Mouse (Mus musculus) kidney, postnatal 10 days (tissue): ENCODE data around the gene Fndc3b.
"Not testable (repeated sequence)": the region's sequence is repeated elsewhere in the genome, so short reads cannot be mapped to it uniquely, and the experiment has no call there.

Experiments used
- DNase-seq: peaks from one replicate; pipeline ENCODE4 v3.0.0; 2021; ENCODE audit warnings: mixed read lengths

Fndc3b gene

GRCm38 (mm10) chr3:27491821-27492220 is 219.3 kb downstream of the Fndc3b start:
- DNase-seq, result peak; percentile 78

DNA sequence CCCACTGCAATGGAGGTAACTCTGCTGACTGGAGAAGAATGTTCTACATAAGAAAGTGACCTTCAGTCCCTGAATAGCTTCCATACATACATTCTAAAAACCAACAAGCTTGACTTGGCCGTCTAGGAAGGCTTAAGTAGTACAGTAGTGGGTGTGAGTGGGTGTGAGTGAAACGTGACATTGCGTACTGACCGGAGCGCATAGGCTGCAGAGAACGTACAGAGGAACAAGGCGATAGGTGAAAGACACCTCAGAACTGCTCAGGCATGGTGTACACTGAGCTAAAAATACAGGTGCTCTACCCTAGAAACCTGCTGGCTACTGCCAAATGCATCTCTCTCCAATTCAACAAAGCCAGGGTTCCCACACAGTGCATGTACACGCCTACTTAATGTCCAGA is 219.7 kb downstream of the Fndc3b start:
- no peak for DNase-seq

GRCm38 (mm10) chr3:27490891-27491290 is 220.2 kb downstream of the Fndc3b start:
- DNase-seq, result no peak

- no peak for DNase-seq
These were observed 221.6 kb downstream of the Fndc3b start for GRCm38 (mm10) chr3:27489550-27489949.

GRCm38 (mm10) chr3:27485141-27485540 is 226.0 kb downstream of the Fndc3b start:
- DNase-seq, result no peak

GRCm38 (mm10) chr3:27484698-27485097 is 226.4 kb downstream of the Fndc3b start:
- peak; percentile 45 for DNase-seq

- DNase-seq, result no peak
These were observed 227.3 kb downstream of the Fndc3b start for GRCm38 (mm10) chr3:27483762-27484161.

- DNase-seq, result no peak
These were observed 227.8 kb downstream of the Fndc3b start for GRCm38 (mm10) chr3:27483321-27483720.

- DNase-seq, result no peak
These were observed 229.4 kb downstream of the Fndc3b start for GRCm38 (mm10) chr3:27481738-27482137.

DNA sequence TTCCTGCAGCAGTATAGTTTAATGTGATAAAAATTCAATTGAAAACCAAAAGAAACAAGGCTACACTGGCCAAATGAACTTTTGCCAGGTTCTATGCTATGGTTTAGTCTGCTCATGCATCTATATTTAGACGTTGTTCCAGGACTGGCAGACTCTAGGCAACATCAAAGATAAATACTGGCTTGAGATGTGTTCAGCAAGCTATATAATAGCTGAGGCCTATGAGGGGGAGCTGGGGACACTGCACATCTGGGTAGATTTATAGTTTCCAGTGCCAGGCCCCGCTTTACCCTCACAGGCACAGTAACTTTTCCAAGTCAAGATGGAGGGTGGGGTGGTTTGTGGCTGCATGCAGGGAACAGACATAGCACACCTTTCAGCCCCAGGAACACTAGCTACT is 231.7 kb downstream of the Fndc3b start:
- DNase-seq, result no peak

GRCm38 (mm10) chr3:27478563-27479156 is 232.4 kb downstream of the Fndc3b start:
- DNase-seq, result no peak

DNA sequence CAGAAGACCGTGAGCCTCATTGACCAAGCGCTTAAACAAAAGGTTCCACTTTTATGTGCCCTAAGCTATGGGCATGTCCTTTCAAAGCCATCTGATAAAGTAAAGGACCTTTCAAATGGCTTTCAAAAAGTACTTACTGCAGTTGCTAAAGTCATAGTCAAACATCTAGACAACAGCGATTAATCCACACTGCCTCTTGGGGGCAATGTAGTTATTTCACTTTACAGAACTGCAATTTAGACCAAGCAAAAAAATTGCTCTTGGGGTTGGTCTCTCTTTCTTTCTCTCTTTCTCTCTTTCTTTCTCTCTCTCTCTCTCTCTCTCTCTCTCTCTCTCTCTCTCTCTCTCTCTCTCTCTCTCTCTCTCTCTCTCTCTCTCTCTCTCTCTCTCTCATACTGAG is 233.4 kb downstream of the Fndc3b start:
- DNase-seq, result not testable (repeated sequence)

GRCm38 (mm10) chr3:27475899-27476298 is 235.2 kb downstream of the Fndc3b start:
- DNase-seq, result no peak

DNA sequence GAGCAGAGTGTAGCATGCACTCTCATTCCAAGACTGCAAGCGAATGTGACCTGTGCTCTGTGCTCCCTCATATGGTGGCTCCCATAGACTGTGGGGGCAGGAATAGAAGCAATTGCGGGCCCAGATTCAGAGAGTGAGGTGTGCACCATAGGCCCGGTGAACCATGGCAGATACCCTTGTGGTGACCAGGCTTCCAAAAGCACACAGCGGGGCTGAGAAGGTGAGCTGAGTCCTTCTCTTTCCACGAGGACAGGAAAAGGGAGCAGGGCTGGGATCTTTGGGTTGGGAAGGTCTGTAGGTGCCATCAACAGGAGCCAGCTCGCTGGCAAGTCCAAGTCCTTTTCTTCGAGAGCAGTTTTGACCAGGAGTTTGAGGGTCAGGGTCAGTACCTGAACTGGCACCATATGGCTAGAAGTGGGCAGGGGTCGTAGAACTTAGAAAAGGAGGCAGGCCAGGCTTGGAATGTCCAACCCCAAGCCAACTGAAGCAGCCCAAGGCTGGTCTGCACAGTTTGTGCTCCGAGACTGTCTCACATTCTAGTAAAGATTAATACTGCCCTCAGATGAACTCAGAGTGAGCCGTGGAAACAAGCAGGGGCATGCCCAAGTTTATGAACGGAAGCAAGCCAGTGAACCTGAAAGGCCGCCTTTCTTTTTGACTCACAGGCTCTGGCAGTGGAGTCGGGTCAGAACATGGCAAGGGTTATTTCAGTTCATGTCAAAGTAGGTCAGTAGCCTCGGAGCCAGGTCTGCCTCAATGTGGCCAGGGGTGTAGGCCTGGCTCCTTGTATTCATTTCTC is 237.1 kb downstream of the Fndc3b start:
- DNase-seq, result peak; percentile 70

- peak; percentile 24 for DNase-seq
These were observed 238.3 kb downstream of the Fndc3b start for GRCm38 (mm10) chr3:27472846-27473245.

- DNase-seq, result no peak
These were observed 240.3 kb downstream of the Fndc3b start for GRCm38 (mm10) chr3:27470781-27471180.

DNA sequence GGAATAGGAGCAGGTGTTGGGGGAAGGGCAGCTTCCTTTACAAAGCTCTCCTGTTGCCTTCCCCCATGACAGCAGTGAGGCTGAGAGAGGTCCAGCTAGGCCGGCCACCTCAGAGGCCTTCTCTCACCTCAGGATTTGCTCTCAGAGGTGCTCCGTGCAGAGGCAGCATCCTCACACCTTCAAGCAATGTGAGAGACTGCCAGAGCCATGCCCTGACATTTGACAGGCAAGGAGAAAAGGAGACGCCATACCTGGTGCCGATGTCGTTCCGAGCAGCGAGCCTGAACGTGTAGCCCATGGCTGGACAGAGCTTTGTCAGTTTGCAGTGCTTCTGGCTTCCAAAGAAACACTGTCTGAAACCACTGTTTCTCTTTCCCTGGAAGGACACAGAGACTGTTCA is 241.1 kb downstream of the Fndc3b start:
- no peak for DNase-seq

DNA sequence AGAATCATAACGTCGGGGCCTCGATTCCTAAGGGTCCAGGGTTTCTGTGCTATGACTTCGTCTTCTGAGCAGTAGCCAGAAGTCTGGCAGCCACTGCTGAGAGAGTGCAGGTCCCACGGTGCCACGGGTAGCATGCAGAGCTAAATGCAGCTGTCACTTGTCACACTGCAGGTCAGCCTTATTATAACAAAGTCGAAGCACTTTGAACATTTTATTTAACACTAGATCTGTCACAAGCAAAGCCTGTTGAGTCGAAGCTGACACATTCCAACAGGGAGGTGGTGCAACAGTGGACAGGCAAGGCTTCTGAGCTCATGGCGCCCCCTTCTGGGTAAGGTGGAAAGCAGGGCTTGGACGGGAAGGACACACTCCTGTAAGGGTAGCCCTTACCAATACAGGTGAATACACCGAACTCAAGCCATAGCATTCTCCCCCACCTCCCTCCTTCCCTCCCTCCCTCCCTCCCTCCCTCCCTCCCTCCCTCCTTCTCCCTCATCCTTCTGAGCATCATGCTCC is 243.5 kb downstream of the Fndc3b start:
- peak; percentile 52 for DNase-seq

- DNase-seq, result peak; percentile 76
These were observed 244.7 kb downstream of the Fndc3b start for GRCm38 (mm10) chr3:27466297-27466901.

DNA sequence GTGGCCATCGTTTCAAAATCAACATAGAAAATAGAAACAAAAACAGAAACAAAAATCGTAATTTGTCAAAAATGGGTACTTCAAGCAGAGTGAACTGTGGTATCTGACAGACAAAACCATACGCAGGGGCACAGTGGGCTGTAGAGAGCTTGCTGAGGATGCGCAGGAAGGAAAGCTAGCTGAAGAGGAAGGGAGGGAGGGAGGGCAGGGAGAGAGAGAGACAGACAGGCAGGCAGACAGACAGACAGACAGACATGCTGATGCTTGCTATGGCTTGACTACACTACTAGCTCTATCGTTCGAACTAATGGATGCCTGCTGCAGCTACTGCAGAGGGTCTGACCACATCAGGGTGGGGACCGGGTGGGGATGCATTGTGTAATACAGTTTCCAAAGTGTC is 247.7 kb downstream of the Fndc3b start:
- DNase-seq, result no peak

- DNase-seq, result no peak
These were observed 248.2 kb downstream of the Fndc3b start for GRCm38 (mm10) chr3:27462934-27463333.

GRCm38 (mm10) chr3:27462316-27462902 is 248.7 kb downstream of the Fndc3b start:
- no peak for DNase-seq

GRCm38 (mm10) chr3:27461861-27462260 is 249.2 kb downstream of the Fndc3b start:
- DNase-seq, result no peak
